Mouse (Mus musculus) WW6 (cell line): ENCODE data around the gene Swsap1.

ENCODE experiments used
- DNase-seq: peaks from one replicate; pipeline ENCODE4 v3.0.0-alpha.2; 2013; ENCODE audit warnings: low read depth, low spot score

Gene Swsap1

GRCm38 (mm10) chr9:21962416-21963059 lies 7.0 kb downstream of the Swsap1 start:
- peak; percentile 62 for DNase-seq

GRCm38 (mm10) chr9:21963417-21963816 lies 7.9 kb downstream of the Swsap1 start, which contains the start of gene Epor:
Gene Epor (minus strand): TSS chr9:21963506.
- DNase-seq, result no peak

DNA sequence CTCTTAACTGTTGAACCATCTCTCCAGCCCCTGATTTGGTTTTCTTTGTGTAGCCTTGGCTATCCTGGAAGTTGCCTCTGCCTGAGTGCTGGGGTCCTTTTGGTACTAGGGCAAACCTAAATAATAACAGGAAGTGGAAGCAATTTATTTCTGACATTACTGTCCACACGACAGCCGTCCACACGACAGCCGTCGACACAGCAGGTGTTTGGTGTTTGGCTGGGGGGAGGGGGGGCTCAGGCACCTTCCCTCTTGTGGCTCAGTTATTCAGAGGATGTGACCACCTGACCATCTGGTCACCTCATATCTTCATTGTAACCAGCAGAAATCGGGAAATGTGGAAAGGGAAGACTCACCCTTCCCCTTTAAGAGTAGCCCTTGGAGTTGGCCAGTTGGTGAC lies 13.3 kb downstream of the Swsap1 start:
- DNase-seq, result no peak

DNA sequence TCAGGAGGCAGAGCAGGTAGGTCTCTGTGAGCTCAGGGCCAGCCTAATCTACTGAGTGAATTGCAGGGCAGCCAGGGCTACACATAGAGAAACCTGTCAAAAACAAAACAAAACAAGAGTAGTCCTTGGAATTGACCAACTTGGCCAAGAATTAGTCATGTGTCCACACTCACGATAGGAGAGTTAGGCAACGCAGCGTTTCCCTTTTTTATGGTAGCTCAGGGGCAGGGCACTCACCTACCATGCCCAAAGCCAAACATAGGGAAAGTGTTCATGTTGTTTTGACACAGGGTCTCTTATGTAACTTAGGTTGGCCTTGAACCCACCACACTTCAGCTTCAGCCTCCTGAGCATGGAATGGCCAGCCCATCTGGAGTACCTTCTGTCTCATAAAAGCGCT lies 13.7 kb downstream of the Swsap1 start:
- DNase-seq, result no peak

GRCm38 (mm10) chr9:21976626-21977175 lies 21.1 kb downstream of the Swsap1 start:
- DNase-seq, result no peak

DNA sequence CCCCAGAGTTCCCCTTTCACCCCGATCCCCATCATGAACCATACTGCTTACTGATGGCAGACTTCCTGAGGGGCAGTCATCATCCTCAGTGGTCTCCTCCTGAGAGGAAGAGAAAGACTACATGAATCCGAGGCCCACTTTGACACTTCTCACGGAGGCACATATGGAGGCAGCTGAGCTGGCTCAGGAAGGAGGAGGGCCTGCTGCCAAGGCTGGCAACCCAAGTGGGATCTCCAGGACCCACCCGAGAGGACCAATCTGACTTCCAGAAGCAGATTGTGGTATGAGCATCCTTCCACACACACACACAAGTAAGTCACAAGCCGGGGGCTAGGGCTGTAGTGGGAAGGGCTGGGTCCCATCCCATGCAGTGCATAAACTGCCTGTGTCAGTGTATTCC lies 21.8 kb downstream of the Swsap1 start:
- DNase-seq, result no peak

- no peak for DNase-seq
These were observed 22.4 kb downstream of the Swsap1 start for GRCm38 (mm10) chr9:21977972-21978371.

DNA sequence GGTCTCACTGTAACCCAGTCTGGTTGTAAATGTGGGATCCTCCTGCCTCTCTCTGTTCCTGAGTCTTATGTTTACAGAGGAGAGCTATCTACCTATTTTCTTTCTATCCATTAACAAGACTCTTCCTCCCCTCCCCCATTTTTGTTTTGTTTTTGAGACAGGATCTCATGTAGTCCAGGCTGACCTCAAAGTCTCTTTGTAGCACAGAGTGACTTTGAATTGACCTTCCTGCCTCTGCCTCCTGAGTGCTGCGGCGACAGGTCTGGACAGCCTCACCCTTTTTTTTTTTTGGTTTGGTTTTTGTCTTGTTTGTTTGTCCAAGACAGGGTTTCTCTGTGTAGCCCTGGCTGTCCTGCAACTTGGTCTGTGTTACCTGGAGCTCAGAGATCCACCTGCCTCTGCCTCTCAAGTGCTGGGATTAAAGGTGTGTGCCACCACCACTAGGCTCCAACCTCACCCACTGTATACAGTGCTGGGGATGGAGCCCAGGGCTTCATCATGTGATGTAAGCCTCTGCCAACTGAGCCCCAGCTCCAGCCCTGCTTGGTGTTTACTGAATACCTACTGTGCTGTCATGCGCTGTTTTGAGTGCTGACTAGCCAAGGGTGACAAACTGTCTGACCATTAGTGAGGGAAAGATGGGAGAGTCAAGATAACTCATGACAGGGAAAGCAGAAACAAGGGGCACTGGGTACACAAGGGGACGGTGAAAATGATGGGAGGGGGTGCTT lies 23.0 kb downstream of the Swsap1 start:
- no peak for DNase-seq

- no peak for DNase-seq
These were observed 28.4 kb downstream of the Swsap1 start for GRCm38 (mm10) chr9:21983911-21984310.

DNA sequence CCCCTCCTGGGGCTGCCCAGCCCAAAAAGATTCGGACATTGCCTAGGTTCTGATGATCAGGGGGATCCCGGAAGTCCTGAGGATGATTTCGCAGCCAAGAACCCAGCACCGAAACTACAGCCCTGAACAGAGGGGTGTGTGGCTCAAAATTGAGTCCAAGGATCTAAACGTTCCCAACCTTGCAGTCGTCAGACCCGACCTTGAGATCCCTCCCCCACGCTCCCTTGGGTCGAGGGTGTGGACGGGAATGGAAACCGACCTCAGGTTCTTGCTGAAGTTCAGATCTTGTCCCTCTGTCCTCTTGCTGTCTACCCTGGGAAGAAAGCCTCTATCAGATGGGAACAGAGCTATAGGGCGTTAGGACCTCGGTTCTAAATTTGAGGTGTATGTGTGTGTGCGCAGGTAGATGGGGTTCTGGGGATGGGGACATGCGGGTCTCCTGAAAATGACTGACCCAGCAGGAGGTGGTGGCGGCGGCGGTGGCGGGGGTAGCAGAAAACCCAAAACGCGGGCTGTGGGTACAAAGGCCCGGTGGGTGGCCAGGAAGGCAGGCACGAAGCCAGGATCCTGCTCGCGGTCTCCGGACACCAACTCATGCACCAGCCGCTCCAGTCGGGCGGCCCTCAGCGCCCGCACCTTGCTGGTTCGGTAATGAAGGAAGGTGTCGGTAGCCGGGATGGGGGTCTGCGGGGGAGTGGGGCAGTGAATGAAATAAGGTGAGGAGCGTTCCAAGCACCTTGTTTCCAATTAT lies 32.2 kb downstream of the Swsap1 start:
- DNase-seq, result no peak

DNA sequence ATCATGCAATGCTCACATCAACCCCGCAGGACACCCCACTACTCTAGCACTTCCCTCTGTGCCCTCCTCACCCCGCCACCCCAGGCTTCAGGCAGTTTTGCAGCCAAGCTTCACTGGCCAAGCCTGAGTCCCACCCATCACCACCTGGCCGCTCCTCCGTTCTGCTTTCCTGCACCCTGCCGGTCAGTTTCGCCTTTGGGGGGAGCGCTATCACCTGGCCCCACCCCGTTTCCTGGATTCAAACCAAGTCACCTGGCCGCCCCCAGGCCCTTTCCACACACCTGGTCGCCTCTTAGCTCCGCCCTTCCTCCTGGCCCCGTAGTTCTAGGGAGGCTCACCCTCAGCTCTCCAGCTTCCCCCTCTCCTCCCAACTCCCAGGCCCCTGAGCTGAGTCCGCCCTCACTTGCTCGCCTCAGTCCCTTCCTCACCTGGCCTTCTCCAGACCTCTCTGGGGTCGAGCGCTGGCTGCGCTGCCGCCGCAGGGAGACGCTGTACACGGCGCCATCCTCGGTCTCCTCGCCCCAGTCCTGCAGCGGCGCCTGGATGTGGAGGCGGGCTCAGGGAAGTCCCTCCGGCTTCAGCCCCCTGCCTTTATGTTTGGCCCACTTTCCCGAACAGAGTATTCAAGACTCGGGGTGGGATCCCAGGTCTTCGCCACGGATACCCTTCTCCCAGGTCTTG lies 33.0 kb downstream of the Swsap1 start:
- DNase-seq, result no peak

GRCm38 (mm10) chr9:21989230-21990110 lies 33.9 kb downstream of the Swsap1 start, which contains the start of gene Rgl3:
Gene Rgl3 (minus strand): TSS chr9:21989446.
- DNase-seq, result no peak

- no peak for DNase-seq
These were observed 36.7 kb downstream of the Swsap1 start for GRCm38 (mm10) chr9:21992227-21992626.

- DNase-seq, result no peak
These were observed 40.8 kb downstream of the Swsap1 start for GRCm38 (mm10) chr9:21996178-21996867.

- no peak for DNase-seq
These were observed 44.7 kb downstream of the Swsap1 start for GRCm38 (mm10) chr9:22000296-22000695.

DNA sequence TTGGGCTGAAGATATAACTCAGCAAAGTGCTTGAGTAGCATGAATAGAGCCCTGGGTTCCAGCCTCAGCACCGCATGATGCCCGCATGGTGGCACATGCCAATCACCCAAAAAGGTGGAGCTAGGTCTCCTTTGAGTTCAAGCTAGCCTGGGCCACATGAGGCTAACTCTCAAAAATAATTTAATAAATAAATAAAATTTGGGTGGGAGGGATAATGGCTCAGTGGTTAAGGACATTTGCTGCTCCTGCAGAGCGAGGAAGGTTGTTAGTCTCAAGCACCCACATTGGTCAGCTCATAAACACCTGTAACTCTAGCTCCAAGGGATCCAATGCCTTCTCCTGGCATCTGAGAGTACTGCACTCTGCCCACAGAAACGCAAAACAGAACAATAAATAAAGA lies 46.1 kb downstream of the Swsap1 start:
- no peak for DNase-seq

DNA sequence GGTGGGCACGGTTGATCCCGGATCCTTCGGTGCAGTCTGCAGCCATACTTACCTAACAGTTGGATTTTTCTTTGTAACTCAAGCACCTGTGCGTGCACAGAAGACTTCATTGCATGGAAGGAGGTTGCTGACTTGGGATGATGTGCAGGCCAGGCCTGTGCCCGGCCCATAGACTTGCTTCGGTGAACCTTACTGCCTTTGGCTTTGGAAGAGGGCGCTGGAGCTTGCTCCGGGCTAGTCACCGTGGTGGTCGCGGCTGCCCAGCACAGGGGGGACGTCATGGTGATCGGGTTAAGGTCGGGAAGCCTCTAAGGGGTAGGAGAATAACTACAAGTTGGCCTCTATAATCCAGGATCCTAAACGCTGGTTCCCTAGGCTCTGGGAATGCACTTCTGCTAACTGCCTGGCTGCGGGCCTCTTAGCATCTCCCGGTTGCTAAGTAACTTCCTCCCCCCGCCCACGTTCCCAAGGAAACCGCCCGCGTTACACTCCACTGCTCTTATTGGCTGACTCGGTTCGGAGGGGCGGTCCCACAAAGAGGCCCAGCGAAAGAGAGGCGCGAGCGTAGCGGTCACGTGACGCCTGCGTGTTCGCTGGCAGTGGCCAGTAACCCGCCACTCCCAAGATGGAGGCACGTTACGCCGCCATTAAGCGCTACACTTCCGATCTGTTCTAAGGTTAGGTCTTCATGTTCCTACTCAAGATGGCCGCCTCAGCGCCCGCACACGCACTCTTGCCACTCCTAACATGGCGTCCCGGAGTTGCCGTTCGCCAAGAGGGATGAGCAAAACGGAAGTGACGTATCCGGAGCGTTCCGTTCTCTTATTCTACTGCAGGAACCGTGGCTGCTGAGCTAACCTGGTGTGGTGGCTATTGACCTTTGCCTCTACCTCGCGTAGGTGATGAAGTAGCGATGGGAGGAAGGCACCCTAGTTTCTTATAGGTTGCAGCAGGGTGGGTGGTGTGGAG lies 46.9 kb downstream of the Swsap1 start, which contains the start of the genes Ccdc151 and Prkcsh:
Ccdc151 (minus strand) TSS at position 441 of the 969 bp plus-strand sequence.
Prkcsh (plus strand) TSS at position 613 of the 969 bp plus-strand sequence.
- DNase-seq, result peak; percentile 99

GRCm38 (mm10) chr9:22003163-22003554 lies 47.6 kb downstream of the Swsap1 start:
- no peak for DNase-seq

DNA sequence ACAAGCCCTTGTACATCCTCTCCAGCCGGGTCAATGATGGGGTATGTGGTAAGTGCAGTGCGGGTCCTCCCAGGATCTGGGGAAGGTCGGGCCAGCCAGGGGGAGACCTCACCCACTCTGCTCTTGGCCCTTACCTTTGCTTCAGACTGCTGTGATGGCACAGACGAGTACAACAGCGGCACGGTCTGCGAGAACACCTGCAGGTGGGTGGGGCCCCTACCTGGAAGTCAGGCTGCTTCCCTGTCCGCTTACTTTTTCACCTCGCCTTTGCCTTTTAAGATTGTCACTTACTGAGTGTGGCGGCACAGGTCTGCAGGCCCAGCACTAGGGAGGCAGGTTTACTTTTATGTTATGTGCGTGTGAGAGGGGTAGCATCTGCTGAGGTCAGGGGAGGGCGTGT lies 49.0 kb downstream of the Swsap1 start:
- no peak for DNase-seq
